16 mouse cellular contexts compared by ENCODE assay signal in the genomic region with DNA sequence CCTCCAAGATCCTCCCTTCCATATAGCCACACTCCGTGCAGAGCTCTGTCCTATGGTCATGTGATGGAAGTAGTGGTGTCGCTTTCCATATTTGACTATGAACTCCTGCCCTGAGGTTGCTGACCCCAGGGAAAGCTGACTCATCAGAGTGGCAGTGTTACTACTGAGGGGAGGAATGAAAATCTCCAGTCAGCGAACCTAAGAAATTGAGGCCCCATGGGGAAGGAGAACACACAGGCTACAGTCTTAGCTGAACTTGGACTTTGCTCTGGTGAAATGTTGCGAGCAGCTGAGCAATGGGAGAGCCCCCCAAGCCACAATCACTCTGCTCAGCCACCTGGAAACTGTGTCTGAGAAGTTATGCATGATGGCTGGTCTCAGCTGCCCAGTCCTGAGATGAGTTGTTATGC.
"Had no signal": no experiment of that assay in that cellular context is flagged by ENCODE, and none has a peak within 500 bp of the region (broad histone marks: within the 10 kb centered on the region; RNA-seq: fewer than 3 reads in every experiment).

No protein-coding gene starts in this region.

- H3K36me3 ChIP-seq: limb, embryonic 10.5 days; lung, embryonic 15.5 days; midbrain, embryonic 15.5 days; neural tube, embryonic 12.5 days; stomach, embryonic 15.5 days had no signal

- H3K4me3 ChIP-seq: limb, embryonic 10.5 days; lung, embryonic 15.5 days; megakaryocyte, embryonic 14.5 days; midbrain, embryonic 15.5 days; neural tube, embryonic 12.5 days; stomach, embryonic 15.5 days had no signal

- H3K27ac ChIP-seq: limb, embryonic 10.5 days; lung, embryonic 15.5 days; macrophage; midbrain, embryonic 15.5 days; neural tube, embryonic 12.5 days; stomach, embryonic 15.5 days had no signal

- H3K4me2 ChIP-seq: lung, embryonic 15.5 days; midbrain, embryonic 11.5 days; midbrain, embryonic 15.5 days; neural tube, embryonic 12.5 days; stomach, embryonic 15.5 days had no signal

- H3K9me3 ChIP-seq: limb, embryonic 10.5 days; lung, embryonic 15.5 days; megakaryocyte, embryonic 14.5 days; midbrain, embryonic 15.5 days; neural tube, embryonic 12.5 days; stomach, embryonic 15.5 days had no signal

- H3K4me1 ChIP-seq: limb, embryonic 10.5 days; lung, embryonic 15.5 days; megakaryocyte, embryonic 14.5 days; midbrain, embryonic 15.5 days; neural tube, embryonic 12.5 days; stomach, embryonic 15.5 days had no signal

- H3K27me3 ChIP-seq: lung, embryonic 15.5 days; midbrain, embryonic 15.5 days; neural tube, embryonic 12.5 days; stomach, embryonic 15.5 days had no signal

- DNase-seq: kidney, postnatal 10 days; lung, postnatal 14 days; retina, postnatal 1 day; right cerebral cortex, postnatal 4 days; spleen, adult 18-20 months; thymus, adult 2 months; thymus, postnatal 25 days had no signal

- ATAC-seq: inflammation-experienced regulatory T-cells, adult 6 months; midbrain, embryonic 15.5 days had no signal

- H3K9ac ChIP-seq: lung, embryonic 15.5 days; midbrain, embryonic 15.5 days; neural tube, embryonic 12.5 days; stomach, embryonic 15.5 days had no signal
